Mouse (Mus musculus): ENCODE measurements around the gene Hspa4l.

Gene Hspa4l

GRCm38 (mm10) chr3:40845521-40845920 is 101.2 kb downstream of the Hspa4l start:
- DNase-seq, result peak; percentile 9
